Mouse (Mus musculus) CH12.LX (cell line): ENCODE results near the gene Lat2. TPM values are rescaled to one million over a fixed set of nuclear protein-coding genes. Genes with fewer than 3 reads are reported as not detected.

ENCODE experiments used
- DNase-seq: peaks from one replicate; pipeline ENCODE4 v3.0.0-alpha.2; 2013; ENCODE audit errors: extremely low read depth
- H3K27ac ChIP-seq: 2 replicates; pipeline ENCODE4 v1.5.1; 2012; ENCODE audit warnings: low read depth, mild to moderate bottlenecking, control low read depth, moderate library complexity; ENCODE audit not compliant: insufficient read depth
- H3K27me3 ChIP-seq: replicated peaks from 2 replicates; pipeline ENCODE3; 2012; ENCODE audit warnings: inconsistent platforms
- H3K36me3 ChIP-seq, 2 experiments: replicated peaks in 1 of 2; 2 replicates each; pipeline versions ENCODE3 to v1.6.1; 2012; ENCODE audit warnings: inconsistent platforms in 1 of 2, low read length in 1 of 2, mild to moderate bottlenecking in 1 of 2, mixed read lengths in 1 of 2, moderate library complexity in 1 of 2; ENCODE audit not compliant: control insufficient read depth in 1 of 2, insufficient read depth in 1 of 2
- H3K4me1 ChIP-seq, 2 experiments: 2 replicates each; pipeline ENCODE4 v1.6.1; 2012; ENCODE audit warnings: inconsistent platforms in 1 of 2, moderate library complexity in 1 of 2; ENCODE audit not compliant: insufficient read depth in 2 of 2, control insufficient read depth in 1 of 2
- H3K4me2 ChIP-seq: 2 replicates; pipeline ENCODE4 v1.6.1; 2012; ENCODE audit warnings: low read depth, mild to moderate bottlenecking, control low read depth; ENCODE audit not compliant: poor library complexity, insufficient read depth, severe bottlenecking
- H3K4me3 ChIP-seq, 3 experiments: fragments of 150-350 bp in 1 of 3; sonication (generic) in 1 of 3; replicated peaks in 1 of 3; 2 replicates each; pipeline versions ENCODE3 to v1.5.1; 2011 to 2012; ENCODE audit warnings: low read depth in 2 of 3, low read length in 2 of 3, mild to moderate bottlenecking in 2 of 3, moderate library complexity in 2 of 3, control low read depth in 1 of 3, improper control_type of control experiment in 1 of 3, inconsistent platforms in 1 of 3, mixed read lengths in 1 of 3; ENCODE audit not compliant: poor library complexity in 1 of 3
- H3K79me2 ChIP-seq: replicated peaks from 2 replicates; pipeline ENCODE4 v1.6.1; 2012; ENCODE audit warnings: mild to moderate bottlenecking, moderate library complexity; ENCODE audit not compliant: control insufficient read depth, poor library complexity, insufficient read depth, severe bottlenecking; ENCODE audit errors: extremely low read depth
- H3K9ac ChIP-seq: 2 replicates; pipeline ENCODE4 v1.6.1; 2012; ENCODE audit warnings: low read depth, mild to moderate bottlenecking, control low read depth, moderate library complexity; ENCODE audit not compliant: insufficient read depth
- H3K9me3 ChIP-seq: replicated peaks from 2 replicates; pipeline ENCODE3; 2012; ENCODE audit warnings: low read length, inconsistent platforms, mixed read lengths
- BHLHE40 ChIP-seq: IDR thresholded peaks from 2 replicates; pipeline ENCODE4 v1.6.1; 2011; ENCODE audit warnings: mild to moderate bottlenecking, low read depth, low read length, improper control_type of control experiment
- CHD2 ChIP-seq: IDR thresholded peaks from 2 replicates; pipeline ENCODE4 v1.6.1; 2011; ENCODE audit warnings: low read length, improper control_type of control experiment
- CTCF ChIP-seq, 2 experiments: IDR thresholded peaks in 1 of 2; conservative IDR thresholded peaks in 1 of 2; 2 replicates each; pipeline ENCODE4 v1.5.1; 2011 to 2012; ENCODE audit warnings: low read depth in 2 of 2, low read length in 2 of 2, improper control_type of control experiment in 1 of 2, inconsistent platforms in 1 of 2, mild to moderate bottlenecking in 1 of 2, moderate library complexity in 1 of 2
- E2F4 ChIP-seq: IDR thresholded peaks from 2 replicates; pipeline ENCODE4 v1.6.1; 2011; ENCODE audit warnings: low read depth, low read length, improper control_type of control experiment; ENCODE audit not compliant: insufficient replicate concordance
- ETS1 ChIP-seq: conservative IDR thresholded peaks from 2 replicates; pipeline ENCODE4 v1.6.1; 2012; ENCODE audit warnings: low read depth, mild to moderate bottlenecking, inconsistent platforms, low read length, improper control_type of control experiment, moderate library complexity
- HCFC1 ChIP-seq: IDR thresholded peaks from 2 replicates; pipeline ENCODE4 v1.6.1; 2012; ENCODE audit warnings: low read depth, mild to moderate bottlenecking, inconsistent platforms, low read length, improper control_type of control experiment
- IRF4 ChIP-seq: IDR thresholded peaks from 2 replicates; pipeline ENCODE4 v1.6.1; 2014; ENCODE audit warnings: low read depth, mild to moderate bottlenecking, inconsistent platforms, low read length, improper control_type of control experiment
- MAX ChIP-seq: IDR thresholded peaks from 2 replicates; pipeline ENCODE4 v1.6.1; 2011; ENCODE audit warnings: low read length, improper control_type of control experiment
- MAZ ChIP-seq: IDR thresholded peaks from 2 replicates; pipeline ENCODE4 v1.6.1; 2012; ENCODE audit warnings: low read depth, mild to moderate bottlenecking, inconsistent platforms, low read length, improper control_type of control experiment, moderate library complexity
- MXI1 ChIP-seq: IDR thresholded peaks from 2 replicates; pipeline ENCODE4 v1.6.1; 2011; ENCODE audit warnings: mild to moderate bottlenecking, low read depth, low read length, improper control_type of control experiment
- MYC ChIP-seq: IDR thresholded peaks from 2 replicates; pipeline ENCODE4 v1.6.1; 2011; ENCODE audit warnings: low read depth, mild to moderate bottlenecking, improper control_type of control experiment, low read length
- NELFE ChIP-seq: IDR thresholded peaks from 2 replicates; pipeline ENCODE4 v1.6.1; 2011; ENCODE audit warnings: low read depth, low read length, improper control_type of control experiment
- PAX5 ChIP-seq: IDR thresholded peaks from 2 replicates; pipeline ENCODE4 v1.6.1; 2012; ENCODE audit warnings: low read length, inconsistent platforms, mixed read lengths
- POLR2AphosphoS2 ChIP-seq: IDR thresholded peaks from 2 replicates; pipeline ENCODE4 v1.6.1; 2011; ENCODE audit warnings: low read depth, low read length, improper control_type of control experiment
- RCOR1 ChIP-seq: conservative IDR thresholded peaks from 2 replicates; pipeline ENCODE4 v1.6.1; 2012; ENCODE audit warnings: low read depth, mild to moderate bottlenecking, inconsistent platforms, low read length, improper control_type of control experiment
- SIN3A ChIP-seq: IDR thresholded peaks from 2 replicates; pipeline ENCODE4 v1.6.1; 2012; ENCODE audit warnings: low read length, improper control_type of control experiment, inconsistent platforms
- USF1 ChIP-seq: IDR thresholded peaks from 2 replicates; pipeline ENCODE4 v1.6.1; 2014; ENCODE audit warnings: low read depth, mild to moderate bottlenecking, inconsistent platforms, low read length, improper control_type of control experiment
- dilution Hi-C: fragments of 300-500 bp; cut with MboI; formaldehyde crosslinking; loops from 2 replicates; pipeline ENCODE4 v1.14.3; 2020; ENCODE audit warnings: low sequenced_read_pairs; ENCODE audit not compliant: extremely low pct_unique_long_range_greater_than_20kb, extremely low pct_ligation_motif_present
- in situ Hi-C: fragments of 300-500 bp; cut with MboI; formaldehyde crosslinking; loops from 3 replicates; pipeline ENCODE4 v1.14.3; 2019; ENCODE audit warnings: low sequenced_read_pairs, low pct_ligation_motif_present, low pct_unique_long_range_greater_than_20kb, mixed read lengths
- polyA plus RNA-seq: library from polyadenylated mRNA; unstranded; fragments of >175 nt; gene quantifications from 2 replicates; pipeline ENCODE4 v1.2.1, GENCODE M21; 2012; ENCODE audit warnings: low read depth; ENCODE audit not compliant: insufficient read length
- total RNA-seq, 2 experiments: library from RNA; depleted of rRNA; stranded (reverse); fragments of 300-350 nt in 1 of 2; fragments of >200 nt in 1 of 2; gene quantifications; 2 replicates each; pipeline ENCODE4 v1.2.3; 2012 to 2014

Gene Lat2
- total and polyA plus RNA-seq, 3 experiments, result 89.7 to 121 (median 108) TPM

- Histone ChIP-seq H3K27ac (peak overlapping the region; percentile 98), H3K79me2 (peaks cover 28% of the 10 kb centered on the region), H3K9ac (peak overlapping the region; percentile 37; the same call in 1 of the 2 replicates)
These were observed 955 bp upstream of the Lat2 start for GRCm38 (mm10) chr5:134615780-134616179.

GRCm38 (mm10) chr5:134615380-134615779, 555 bp upstream of the Lat2 start:
- H3K27me3 ChIP-seq, result no peaks in the 10 kb centered on the region
- TF ChIP-seq PAX5 (no peak), MYC (peak; percentile 85), NELFE (peak; percentile 0; the same call in 1 of the 2 replicates), MAZ (no peak), ETS1 (peak; percentile 20), HCFC1 (no peak), CTCF (conservative IDR thresholded peaks at IDR 0.05 in 1 of 2, IDR thresholded peaks at IDR 0.05 in 1 of 2; ENCODE audit: low read depth in 2 of 2, low read length in 2 of 2) (no peak), MXI1 (peak; percentile 65), BHLHE40 (peak; percentile 87), CHD2 (no peak), RCOR1 (peak; percentile 53; the same call in 1 of the 2 replicates), MAX (peak; percentile 59; the same call in 1 of the 2 replicates), E2F4 (no peak), USF1 (peak; percentile 39), IRF4 (peak; percentile 67)
- peak overlapping the region; percentile 63 to 78 (median 73) for H3K4me3 ChIP-seq
- DNase-seq, result no peak
- peak overlapping the region; percentile 53 for H3K4me2 ChIP-seq
- dilution Hi-C loops, result no loop called here
- peaks cover 25 to 45% of the 10 kb centered on the region in 2 experiments for H3K36me3 ChIP-seq
- peaks cover 32% of the 10 kb centered on the region for H3K79me2 ChIP-seq
- in situ Hi-C loops, result loop anchor here (5.0 to 25.0 kb wide), 3 partner anchors 33 to 253 kb away; partner anchors contain the start of gene Rfc2
- peak overlapping the region; percentile 37; the same call in 1 of the 2 replicates for H3K9ac ChIP-seq
- peak overlapping the region; percentile 98 for H3K27ac ChIP-seq
- H3K4me1 ChIP-seq, result peaks cover 18 to 38% of the 10 kb centered on the region in 2 experiments
- no peaks in the 10 kb centered on the region for H3K9me3 ChIP-seq

More at GRCm38 (mm10) chr5:134615780-134616179, 955 bp upstream of the Lat2 start:
- in situ Hi-C loops (loop anchor here (5.0 to 25.0 kb wide), 3 partner anchors 33 to 253 kb away; partner anchors contain the start of gene Rfc2), dilution Hi-C loops (no loop called here)
- TF ChIP-seq MYC (no peak), SIN3A (no peak), MAX (no peak), POLR2AphosphoS2 (no peak; the same call in 1 of the 2 replicates), IRF4 (no peak), RCOR1 (no peak), CHD2 (no peak)
- H3K4me1 ChIP-seq, result peaks cover 18 to 37% of the 10 kb centered on the region in 2 experiments
- no peaks in the 10 kb centered on the region for H3K27me3 ChIP-seq
- peak overlapping the region; percentile 53 for H3K4me2 ChIP-seq
- H3K36me3 ChIP-seq, result peaks cover 29 to 49% of the 10 kb centered on the region in 2 experiments
- peak overlapping the region in 2 of 3 experiments; percentile 73 to 78 for H3K4me3 ChIP-seq
- DNase-seq, result no peak
- no peaks in the 10 kb centered on the region for H3K9me3 ChIP-seq
